Mouse (Mus musculus): ENCODE data around the gene Jph3. TPM values are rescaled to one million over a fixed set of nuclear protein-coding genes. Genes with fewer than 3 reads are reported as not detected.

Jph3 gene
- total and polyA plus RNA-seq, 3 experiments, result 0.10 to 0.11 TPM; not detected in 1

GRCm38 (mm10) chr8:121687455-121688161 is 41.8 kb upstream of the Jph3 start:
- Histone ChIP-seq H3K79me2 (replicated peaks; ENCODE audit: control insufficient read depth, insufficient read depth, low read length) (no peaks in the 10 kb centered on the region), H3K4me3 (no peak overlapping the region), H3K27me3 (ENCODE audit: control insufficient read depth, insufficient read depth, low read length) (no peaks in the 10 kb centered on the region), H3K9ac (ENCODE audit: low read depth, low read length) (no peak overlapping the region), H3K4me1 (ENCODE audit: control insufficient read depth, insufficient read depth, low read length) (no peaks in the 10 kb centered on the region; the same call in 1 of the 2 replicates), H3K36me3 (ENCODE audit: control insufficient read depth, insufficient read depth, low read length) (no peaks in the 10 kb centered on the region), H3K27ac (no peak overlapping the region)
- 66% methylated on average over 14 of the region's 14 CpGs for whole genome bisulfite sequencing
- DNase-seq, result no peak
- intact Hi-C loops (cut with DNase I), result no loop called here
- TF ChIP-seq CTCF (IDR thresholded peaks at IDR 0.05) (no peak), POLR2A (IDR thresholded peaks at IDR 0.05; ENCODE audit: insufficient read depth, low read depth, low read length) (no peak), EP300 (IDR thresholded peaks at IDR 0.05; ENCODE audit: insufficient read depth, low read depth, low read length) (no peak)

DNA sequence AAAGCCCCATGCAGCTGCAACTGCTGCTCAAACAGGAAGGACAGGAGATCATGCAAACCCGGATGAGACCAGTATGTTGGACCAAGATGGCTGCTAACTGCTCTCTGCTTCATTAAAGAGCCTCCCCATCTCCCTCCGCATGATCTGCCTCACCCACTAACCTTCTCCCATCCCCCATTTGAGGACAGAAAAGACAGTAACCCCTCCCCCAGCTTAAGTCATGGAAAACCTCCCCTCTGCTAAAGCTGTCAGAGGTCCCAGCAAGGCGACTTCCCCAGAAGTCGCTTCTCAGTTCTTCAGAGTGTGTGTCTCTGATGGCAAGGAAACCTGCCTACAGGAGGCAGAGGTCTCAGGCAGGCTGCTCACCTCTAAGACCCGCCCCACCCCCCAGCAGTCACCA is 40.9 kb upstream of the Jph3 start:
- no peaks in the 10 kb centered on the region for H3K36me3 ChIP-seq (ENCODE audit: control insufficient read depth, insufficient read depth, low read length)
- no peaks in the 10 kb centered on the region for H3K79me2 ChIP-seq (replicated peaks; ENCODE audit: control insufficient read depth, insufficient read depth, low read length)
- intact Hi-C loops (cut with DNase I), result no loop called here
- H3K4me3 ChIP-seq, result no peak overlapping the region
- no peaks in the 10 kb centered on the region for H3K27me3 ChIP-seq (ENCODE audit: control insufficient read depth, insufficient read depth, low read length)
- TF ChIP-seq CTCF (IDR thresholded peaks at IDR 0.05) (no peak), EP300 (IDR thresholded peaks at IDR 0.05; ENCODE audit: insufficient read depth, low read depth, low read length) (no peak), POLR2A (IDR thresholded peaks at IDR 0.05; ENCODE audit: insufficient read depth, low read depth, low read length) (no peak)
- H3K27ac ChIP-seq, result no peak overlapping the region
- no peak for DNase-seq
- no peak overlapping the region for H3K9ac ChIP-seq (ENCODE audit: low read depth, low read length)
- H3K4me1 ChIP-seq (ENCODE audit: control insufficient read depth, insufficient read depth, low read length), result no peaks in the 10 kb centered on the region; the same call in 1 of the 2 replicates
- WGBS, result 46% methylated on average over 5 of the region's 5 CpGs

- Histone ChIP-seq H3K27me3 (ENCODE audit: control insufficient read depth, insufficient read depth, low read length) (no peaks in the 10 kb centered on the region), H3K79me2 (replicated peaks; ENCODE audit: control insufficient read depth, insufficient read depth, low read length) (no peaks in the 10 kb centered on the region), H3K36me3 (ENCODE audit: control insufficient read depth, insufficient read depth, low read length) (no peaks in the 10 kb centered on the region), H3K9ac (ENCODE audit: low read depth, low read length) (no peak overlapping the region), H3K27ac (no peak overlapping the region), H3K4me1 (ENCODE audit: control insufficient read depth, insufficient read depth, low read length) (0 out of 2 replicates have a peak, but pooled peaks cover 1% of the 10 kb centered on the region), H3K4me3 (no peak overlapping the region)
- TF ChIP-seq POLR2A (IDR thresholded peaks at IDR 0.05; ENCODE audit: insufficient read depth, low read depth, low read length), result no peak
- TF ChIP-seq CTCF (IDR thresholded peaks at IDR 0.05), result peak; percentile 96
- no peak for TF ChIP-seq EP300 (IDR thresholded peaks at IDR 0.05; ENCODE audit: insufficient read depth, low read depth, low read length)
- intact Hi-C loops (cut with DNase I), result no loop called here
- 55% methylated on average over 4 of the region's 4 CpGs for WGBS
- peak; percentile 27 to 68 for DNase-seq
Observed at GRCm38 (mm10) chr8:121694453-121694852, 35.0 kb upstream of the Jph3 start.

GRCm38 (mm10) chr8:121695585-121696184 is 33.7 kb upstream of the Jph3 start:
- peak; percentile 68 to 87 for DNase-seq

GRCm38 (mm10) chr8:121697735-121698614 is 31.4 kb upstream of the Jph3 start:
- TF ChIP-seq CTCF (IDR thresholded peaks at IDR 0.05) (no peak), EP300 (IDR thresholded peaks at IDR 0.05; ENCODE audit: insufficient read depth, low read depth, low read length) (no peak), POLR2A (IDR thresholded peaks at IDR 0.05; ENCODE audit: insufficient read depth, low read depth, low read length) (no peak)
- no peaks in the 10 kb centered on the region for H3K27me3 ChIP-seq (ENCODE audit: control insufficient read depth, insufficient read depth, low read length)
- H3K27ac ChIP-seq, result no peak overlapping the region
- H3K36me3 ChIP-seq (ENCODE audit: control insufficient read depth, insufficient read depth, low read length), result no peaks in the 10 kb centered on the region
- 0 out of 2 replicates have a peak, but pooled peaks cover 1% of the 10 kb centered on the region for H3K4me1 ChIP-seq (ENCODE audit: control insufficient read depth, insufficient read depth, low read length)
- H3K4me3 ChIP-seq, result no peak overlapping the region
- no peak overlapping the region for H3K9ac ChIP-seq (ENCODE audit: low read depth, low read length)
- no peak for DNase-seq
- intact Hi-C loops (cut with DNase I), result no loop called here
- H3K79me2 ChIP-seq (replicated peaks; ENCODE audit: control insufficient read depth, insufficient read depth, low read length), result no peaks in the 10 kb centered on the region
- 7% methylated on average over 17 of the region's 17 CpGs for WGBS

More at GRCm38 (mm10) chr8:121695585-121696184, 33.7 kb upstream of the Jph3 start:
- TF ChIP-seq EP300 (IDR thresholded peaks at IDR 0.05; ENCODE audit: insufficient read depth, low read depth, low read length), result peak; percentile 48; the same call in 1 of the 2 replicates
- no peak for TF ChIP-seq CTCF (IDR thresholded peaks at IDR 0.05)
- no peak for TF ChIP-seq POLR2A (IDR thresholded peaks at IDR 0.05; ENCODE audit: insufficient read depth, low read depth, low read length)
- Histone ChIP-seq H3K36me3 (ENCODE audit: control insufficient read depth, insufficient read depth, low read length) (no peaks in the 10 kb centered on the region), H3K9ac (ENCODE audit: low read depth, low read length) (no peak overlapping the region), H3K4me3 (no peak overlapping the region), H3K79me2 (replicated peaks; ENCODE audit: control insufficient read depth, insufficient read depth, low read length) (no peaks in the 10 kb centered on the region), H3K27me3 (ENCODE audit: control insufficient read depth, insufficient read depth, low read length) (no peaks in the 10 kb centered on the region), H3K27ac (peak overlapping the region; percentile 41; the same call in 1 of the 2 replicates), H3K4me1 (ENCODE audit: control insufficient read depth, insufficient read depth, low read length) (0 out of 2 replicates have a peak, but pooled peaks cover 1% of the 10 kb centered on the region)
- intact Hi-C loops (cut with DNase I), result no loop called here
- WGBS, result 37% methylated on average over 6 of the region's 6 CpGs

Data from heart, adult 2 months (tissue).